Mouse (Mus musculus) gonadal fat pad, adult 2 months (tissue): ENCODE data around the gene Defa2. TPM values are rescaled to one million over a fixed set of nuclear protein-coding genes. Genes with fewer than 3 reads are reported as not detected.
"Not testable (repeated sequence)": the region's sequence is repeated elsewhere in the genome, so short reads cannot be mapped to it uniquely, and the experiment has no call there.

Experiments
- DNase-seq: peaks from one replicate; pipeline ENCODE4 v3.0.0-alpha.2; 2012; ENCODE audit warnings: low read depth
- polyA plus RNA-seq: library from polyadenylated mRNA; depleted of rRNA; stranded (reverse); fragments of >200 nt; gene quantifications from 2 replicates; pipeline ENCODE4 v1.2.3, GENCODE M21; 2012; rRNA removed

Gene Defa2
- polyA plus RNA-seq = not detected in 2 replicates

GRCm38 (mm10) chr8:21378215-21378614 is at the start of gene Defa2:
Defa2 (plus strand) TSS chr8:21378515.
- not testable (repeated sequence) for DNase-seq

GRCm38 (mm10) chr8:21391511-21391910 is 13.2 kb downstream of the Defa2 start, which contains the start of gene Defa33:
Defa33 (plus strand) TSS chr8:21391811.
- DNase-seq = not testable (repeated sequence)

- DNase-seq = not testable (repeated sequence)
These were observed 48.8 kb downstream of the Defa2 start, which contains the start of gene Defa36 for GRCm38 (mm10) chr8:21427111-21427510. Defa36 (plus strand) TSS chr8:21427411.

Other genes starting within 250 kb of the Defa2 start
- not detected in 2 replicates for gene Defa30, start 243.9 kb upstream of the Defa2 start, polyA plus RNA-seq
- not detected in 2 replicates for gene Defa22, start 216.2 kb upstream of the Defa2 start, polyA plus RNA-seq
- not detected in 2 replicates for gene Defa31, start 186.9 kb upstream of the Defa2 start, polyA plus RNA-seq
- not detected in 2 replicates for gene Gm15293, start 177.0 kb upstream of the Defa2 start, polyA plus RNA-seq
- not detected in 2 replicates for gene Gm15292, start 128.8 kb upstream of the Defa2 start, polyA plus RNA-seq
- gene Defa27, start 63.0 kb upstream of the Defa2 start, polyA plus RNA-seq = not detected in 2 replicates
- not detected in 2 replicates for gene Defa29, start 51.5 kb upstream of the Defa2 start, polyA plus RNA-seq
- not detected in 2 replicates for gene Defa33, start 13.3 kb downstream of the Defa2 start, polyA plus RNA-seq
- not detected in 2 replicates for gene Defa36, start 48.9 kb downstream of the Defa2 start, polyA plus RNA-seq
- not detected in 2 replicates for gene Gm7849, start 78.0 kb downstream of the Defa2 start, polyA plus RNA-seq
- gene Defa20, start 130.7 kb downstream of the Defa2 start, polyA plus RNA-seq = not detected in 2 replicates
- not detected in 2 replicates for gene Defa32, start 150.5 kb downstream of the Defa2 start, polyA plus RNA-seq
- gene Defa37, start 186.9 kb downstream of the Defa2 start, polyA plus RNA-seq = not detected in 2 replicates
- gene Defa28, start 204.5 kb downstream of the Defa2 start, polyA plus RNA-seq = not detected in 2 replicates
- not detected in 2 replicates for gene Gm7861, start 216.0 kb downstream of the Defa2 start, polyA plus RNA-seq
- gene Defa26, start 239.7 kb downstream of the Defa2 start, polyA plus RNA-seq = not detected in 2 replicates